8 mouse cellular contexts compared by ENCODE assay signal in genomic region chr10:118141018-118141883, GRCm38 (mm10). TPM values are rescaled to one million over a fixed set of nuclear protein-coding genes. Genes with fewer than 3 reads are reported as not detected.
A peak's percentile ranks its signal among the peaks of the same experiment; 100 is the strongest.
DNase-seq lines count a peak whose midpoint lies in the region; ATAC-seq lines count a peak whose summit lies in the region.

Mdm1 (plus strand) TSS chr10:118141811.

- H3K4me2 ChIP-seq in kidney, embryonic 15.5 days, result peak within 1 kb of the TSS; percentile 84

- DNase-seq in B cell, adult 2 months, result peak; percentile 100
- DNase-seq in brain, adult 2 months (ENCODE audit: low read depth, low spot score), result peak; percentile 99
- peak; percentile 99 for DNase-seq in heart, embryonic 10.5 days (ENCODE audit: low spot score)
- DNase-seq in liver, result peak; percentile 99
- DNase-seq in spleen, postnatal 4 days (ENCODE audit: low spot score in 2 of 2), result peak; percentile 98

- WGBS in heart, embryonic 10.5 days, result 4% methylated on average over 47 of the region's 47 CpGs
- WGBS in kidney, embryonic 15.5 days, result 6% methylated on average over 47 of the region's 47 CpGs

- H3K9me3 ChIP-seq in heart, embryonic 10.5 days, result no peaks in the 10 kb centered on the region
- H3K9me3 ChIP-seq in kidney, embryonic 15.5 days (replicated peaks), result no peaks in the 10 kb centered on the region

- H3K27me3 ChIP-seq in heart, embryonic 10.5 days (ENCODE audit: insufficient read depth, poor library complexity, severe bottlenecking), result no peaks in the 10 kb centered on the region
- H3K27me3 ChIP-seq in kidney, embryonic 15.5 days, result 0 out of 2 replicates have a peak, but pooled peaks cover 2% of the 10 kb centered on the region

- H3K4me1 ChIP-seq in heart, embryonic 10.5 days, result 0 out of 2 replicates have a peak, but pooled peaks cover 10% of the 10 kb centered on the region
- H3K4me1 ChIP-seq in kidney, embryonic 15.5 days, result peaks cover 10% of the 10 kb centered on the region

- H3K27ac ChIP-seq in heart, embryonic 10.5 days, result peak within 1 kb of the TSS; percentile 88
- no peak within 1 kb of the TSS for H3K27ac ChIP-seq in kidney, embryonic 15.5 days

- H3K9ac ChIP-seq in kidney, embryonic 15.5 days, result peak within 1 kb of the TSS; percentile 68

- peak within 1 kb of the TSS; percentile 92 for H3K4me3 ChIP-seq in heart, embryonic 10.5 days
- H3K4me3 ChIP-seq in kidney, embryonic 15.5 days (replicated peaks), result peak within 1 kb of the TSS; percentile 86

- peaks cover 5% of the 10 kb centered on the region; the same call in 1 of the 2 replicates for H3K36me3 ChIP-seq in heart, embryonic 10.5 days
- no peaks in the 10 kb centered on the region for H3K36me3 ChIP-seq in kidney, embryonic 15.5 days

- ATAC-seq in erythroblast, adult 5-6 weeks (replicated peaks; ENCODE audit: low FRiP score, poor library complexity, severe bottlenecking), result peak; percentile 99
- peak; percentile 100 for ATAC-seq in kidney, embryonic 15.5 days (replicated peaks; ENCODE audit: low FRiP score)
- peak; percentile 98 for ATAC-seq in monocyte, adult 5-6 weeks (replicated peaks; ENCODE audit: insufficient number of reproducible peaks, low FRiP score, low TSS enrichment, poor library complexity, severe bottlenecking)

RNA-seq across cellular contexts. Expression of gene Mdm1, which starts in this region (rescaled TPM):
- 2.1 and 14.8 TPM in 2 replicates for total RNA-seq in erythroblast, adult 5-6 weeks (2015; ENCODE audit: low replicate concordance)
- total RNA-seq in erythroblast, adult 5-6 weeks (2017; ENCODE audit: low replicate concordance), result 6.3 and 7.3 TPM in 2 replicates
- polyA plus RNA-seq in heart, embryonic 10.5 days (2016; fragmentation: Nextera tagmentation; extraction: Ambion mirVana), result 21.9 and 28.7 TPM in 2 replicates
- polyA plus RNA-seq in kidney, embryonic 15.5 days (2015; fragmentation: Nextera tagmentation; extraction: Ambion mirVana), result 29.3 and 29.8 TPM in 2 replicates
- total RNA-seq in monocyte, adult 5-6 weeks (2017), result 225 to 295 TPM (median 275 TPM) in 3 replicates

Comparison
In these comparisons a context has a peak if more than half of its experiments do, and no peak if none do; other contexts are left out.
1. RNA of gene Mdm1 (total RNA-seq): 225 to 295 TPM in monocyte, adult 5-6 weeks; 2.1 to 14.8 TPM in erythroblast, adult 5-6 weeks; every median in the first group is over 10 times any median in the second.
2. Peak in every context shown above with its lines, with median percentiles within 50 percentile points of each other: DNase-seq and ATAC-seq.